Mouse (Mus musculus) ES-E14 (cell line): ENCODE data around the gene Aars2. TPM values are rescaled to one million over a fixed set of nuclear protein-coding genes. Genes with fewer than 3 reads are reported as not detected.

Experiments used
- DNase-seq: peaks from one replicate; pipeline ENCODE4 v3.0.0-alpha.2; 2013; ENCODE audit warnings: low read depth, low spot score
- H3K27ac ChIP-seq: 2 replicates; pipeline ENCODE4 v1.5.1; 2012; ENCODE audit warnings: low read depth, mild to moderate bottlenecking, low read length, moderate library complexity, mixed read lengths; ENCODE audit not compliant: poor library complexity, insufficient read depth, severe bottlenecking
- H3K36me3 ChIP-seq: 2 replicates; pipeline ENCODE4 v1.6.1; 2012; ENCODE audit warnings: mild to moderate bottlenecking, low read length, moderate library complexity, mixed read lengths; ENCODE audit not compliant: control insufficient read depth, poor library complexity, insufficient read depth, severe bottlenecking
- H3K4me1 ChIP-seq, 2 experiments: fragments of 150-350 bp in 1 of 2; sonication (generic) in 1 of 2; 2 replicates each; pipeline ENCODE4 v1.6.1; 2012; ENCODE audit warnings: low read length in 2 of 2, mild to moderate bottlenecking in 1 of 2, mixed read lengths in 1 of 2; ENCODE audit not compliant: control insufficient read depth in 2 of 2, insufficient read depth in 2 of 2, poor library complexity in 1 of 2
- H3K4me3 ChIP-seq, 2 experiments: fragments of 150-350 bp in 1 of 2; sonication (generic) in 1 of 2; 2 replicates each; pipeline ENCODE4 v1.5.1; 2012; ENCODE audit warnings: low read length in 2 of 2, low read depth in 1 of 2, mild to moderate bottlenecking in 1 of 2, mixed read lengths in 1 of 2; ENCODE audit not compliant: insufficient read depth in 1 of 2, poor library complexity in 1 of 2, severe bottlenecking in 1 of 2
- H3K9ac ChIP-seq: 2 replicates; pipeline ENCODE4 v1.6.1; 2012; ENCODE audit warnings: low read depth, mild to moderate bottlenecking, low read length, mixed read lengths; ENCODE audit not compliant: poor library complexity, insufficient read depth, severe bottlenecking
- H3K9me3 ChIP-seq: fragments of 150-350 bp; sonication (generic); 2 replicates; pipeline ENCODE4 v1.6.1; 2012; ENCODE audit warnings: low read depth, mild to moderate bottlenecking, low read length; ENCODE audit not compliant: control insufficient read depth, insufficient read depth
- CHD2 ChIP-seq: IDR thresholded peaks from 2 replicates; pipeline ENCODE4 v1.6.1; 2014; ENCODE audit warnings: mild to moderate bottlenecking, low read depth, low read length, inconsistent platforms
- HCFC1 ChIP-seq: IDR thresholded peaks from 2 replicates; pipeline ENCODE4 v1.6.1; 2012; ENCODE audit warnings: low read length, inconsistent platforms, borderline replicate concordance; ENCODE audit not compliant: insufficient read depth
- MAFK ChIP-seq: IDR thresholded peaks from 2 replicates; pipeline ENCODE4 v1.6.1; 2014; ENCODE audit warnings: mild to moderate bottlenecking, low read depth, low read length, inconsistent platforms; ENCODE audit not compliant: insufficient read depth
- ZC3H11A ChIP-seq: IDR thresholded peaks from 2 replicates; pipeline ENCODE4 v1.6.1; 2012; ENCODE audit warnings: low read depth, mild to moderate bottlenecking, inconsistent platforms, low read length, borderline replicate concordance
- ZNF384 ChIP-seq: IDR thresholded peaks from 2 replicates; pipeline ENCODE4 v1.6.1; 2012; ENCODE audit warnings: low read depth, low read length, inconsistent platforms
- in situ Hi-C, 2 experiments: fragments of 600-800 bp; cut with MboI; formaldehyde crosslinking; loops; one replicate each; pipeline ENCODE4 v1.15.1; 2025; ENCODE audit warnings: low sequenced_read_pairs in 2 of 2, inconsistent platforms in 1 of 2; ENCODE audit not compliant: unreplicated experiment in 2 of 2
- total RNA-seq: library from RNA; depleted of rRNA; stranded (reverse); fragments of 300-350 nt; gene quantifications from 2 replicates; pipeline ENCODE4 v1.2.3, GENCODE M21; 2012

Gene Aars2
- total RNA-seq, 1 experiment = 36.6 TPM

DNA sequence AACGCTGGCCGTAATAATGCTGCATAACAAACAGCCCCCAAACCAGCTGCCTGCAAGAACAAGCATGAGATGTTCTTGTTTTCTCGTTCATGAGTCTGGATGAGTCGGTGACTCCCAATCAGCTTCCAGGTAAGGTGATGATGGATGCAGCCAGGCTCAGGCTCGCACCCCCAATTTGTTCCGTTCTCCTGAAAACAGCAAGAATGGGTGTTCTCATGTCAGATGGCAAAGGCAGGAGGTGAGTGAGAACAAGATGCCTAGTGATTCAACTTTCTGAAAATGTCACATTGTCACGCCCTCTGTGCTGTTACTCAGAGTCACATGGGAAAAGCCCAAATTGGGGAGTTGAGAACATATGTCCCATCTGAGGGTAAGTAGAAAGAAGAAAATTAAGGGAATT, 21.1 kb upstream of the Aars2 start:
- Histone ChIP-seq H3K27ac (no peak overlapping the region), H3K4me3 (no peak overlapping the region), H3K4me1 (no peaks in the 10 kb centered on the region), H3K9ac (no peak overlapping the region), H3K9me3 (no peaks in the 10 kb centered on the region), H3K36me3 (no peaks in the 10 kb centered on the region)
- no peak for DNase-seq
- in situ Hi-C loops = no loop called here
- no peak for TF ChIP-seq ZNF384
- no peak for TF ChIP-seq HCFC1
- TF ChIP-seq MAFK = no peak
- TF ChIP-seq ZC3H11A = no peak
- TF ChIP-seq CHD2 = no peak

DNA sequence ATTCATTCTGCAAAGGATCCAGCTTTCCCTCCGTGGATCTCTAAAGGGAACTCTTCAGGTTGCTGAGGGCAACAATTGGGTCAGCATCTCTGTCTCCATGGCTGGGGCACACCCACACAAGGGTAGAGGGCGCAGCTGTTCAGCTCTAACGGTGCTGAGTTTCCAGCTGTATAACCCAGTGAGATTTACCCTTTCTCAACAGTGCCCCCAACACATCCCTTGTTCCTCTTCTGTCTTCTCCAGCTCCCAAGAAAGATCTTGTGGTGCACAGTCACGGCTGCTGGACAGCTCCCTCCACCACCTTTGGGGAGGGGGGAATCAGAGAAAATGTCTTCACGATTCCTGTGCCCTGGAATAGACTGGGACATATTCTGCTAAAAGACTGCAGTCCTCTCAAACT, 19.4 kb upstream of the Aars2 start:
- Histone ChIP-seq H3K9me3 (no peaks in the 10 kb centered on the region), H3K4me1 (no peaks in the 10 kb centered on the region), H3K4me3 (no peak overlapping the region), H3K36me3 (no peaks in the 10 kb centered on the region), H3K9ac (no peak overlapping the region), H3K27ac (no peak overlapping the region)
- in situ Hi-C loops = no loop called here
- no peak for TF ChIP-seq ZNF384
- TF ChIP-seq CHD2 = no peak
- no peak for TF ChIP-seq HCFC1
- no peak for TF ChIP-seq ZC3H11A
- TF ChIP-seq MAFK = no peak
- no peak for DNase-seq

DNA sequence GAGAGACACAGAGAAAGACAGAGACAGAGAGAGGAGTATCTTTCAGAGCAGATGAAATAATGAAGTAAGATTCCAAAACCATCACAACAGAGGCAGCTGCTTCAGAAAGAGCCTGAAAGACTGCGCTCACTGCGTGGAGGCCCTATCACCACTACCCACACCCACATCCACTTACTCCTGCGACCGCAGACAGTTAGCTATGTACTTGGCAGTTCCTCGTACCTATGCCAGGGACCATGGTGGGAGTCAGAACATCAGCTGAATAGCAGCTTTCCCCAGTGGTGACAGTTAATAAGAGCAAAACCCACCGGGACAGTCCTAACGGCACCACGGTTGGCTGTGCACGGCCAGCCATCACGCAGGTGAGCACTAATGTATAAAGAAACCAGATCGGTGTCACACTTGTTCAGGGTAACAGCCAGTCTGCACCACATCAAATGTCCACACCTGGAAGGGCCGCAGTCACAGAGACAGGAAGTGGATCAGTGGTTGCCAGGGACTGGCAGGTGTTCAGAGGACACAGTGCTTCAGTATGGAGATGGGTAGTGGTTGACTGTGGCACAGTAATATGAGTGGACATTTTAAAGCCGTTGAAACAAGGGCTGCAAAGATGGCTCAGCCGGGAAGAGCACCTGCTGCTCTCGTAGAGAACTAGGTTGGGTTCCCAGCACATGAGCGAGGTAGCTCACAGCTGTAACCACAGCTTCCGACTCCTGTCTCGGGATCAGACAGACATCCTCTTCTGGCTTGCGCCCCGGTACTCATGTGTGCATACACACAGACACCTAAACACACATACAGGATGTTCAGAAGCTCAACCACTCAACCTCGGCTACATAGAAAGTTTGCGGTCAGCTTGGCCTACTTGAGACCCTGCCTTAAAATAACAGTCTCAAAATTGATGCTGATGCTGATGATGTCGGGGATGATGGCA, 18.1 kb upstream of the Aars2 start:
- H3K36me3 ChIP-seq = no peaks in the 10 kb centered on the region
- H3K4me3 ChIP-seq = no peak overlapping the region
- H3K27ac ChIP-seq = no peak overlapping the region
- no peak for DNase-seq
- TF ChIP-seq ZC3H11A (no peak), MAFK (no peak), CHD2 (no peak), HCFC1 (no peak), ZNF384 (no peak)
- H3K9me3 ChIP-seq = no peaks in the 10 kb centered on the region
- in situ Hi-C loops = no loop called here
- H3K9ac ChIP-seq = no peak overlapping the region
- H3K4me1 ChIP-seq = no peaks in the 10 kb centered on the region

DNA sequence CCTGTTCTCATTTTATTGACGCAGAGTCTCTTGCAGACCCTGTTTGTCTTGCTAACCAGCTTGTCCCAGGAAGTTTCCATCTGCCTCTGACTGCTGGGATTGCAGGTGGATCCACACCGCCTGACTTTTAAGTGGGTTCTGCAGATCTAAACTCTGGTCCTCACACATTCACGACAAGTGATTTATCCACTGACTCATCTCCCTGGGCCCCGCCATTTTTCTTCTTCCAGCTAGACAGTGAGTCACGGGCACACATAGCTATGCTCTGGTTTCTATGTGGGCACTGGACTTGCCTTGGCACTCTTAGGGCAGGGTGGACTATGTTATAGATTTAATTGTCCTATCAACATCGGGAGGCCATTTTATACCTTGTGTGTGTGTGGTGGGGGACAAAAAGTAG, 16.9 kb upstream of the Aars2 start:
- no peak for DNase-seq
- Histone ChIP-seq H3K4me1 (no peaks in the 10 kb centered on the region), H3K9me3 (no peaks in the 10 kb centered on the region), H3K36me3 (no peaks in the 10 kb centered on the region; the same call in 1 of the 2 replicates), H3K9ac (no peak overlapping the region), H3K4me3 (no peak overlapping the region), H3K27ac (no peak overlapping the region)
- in situ Hi-C loops = no loop called here
- no peak for TF ChIP-seq HCFC1
- no peak for TF ChIP-seq ZNF384
- no peak for TF ChIP-seq CHD2
- no peak for TF ChIP-seq ZC3H11A

DNA sequence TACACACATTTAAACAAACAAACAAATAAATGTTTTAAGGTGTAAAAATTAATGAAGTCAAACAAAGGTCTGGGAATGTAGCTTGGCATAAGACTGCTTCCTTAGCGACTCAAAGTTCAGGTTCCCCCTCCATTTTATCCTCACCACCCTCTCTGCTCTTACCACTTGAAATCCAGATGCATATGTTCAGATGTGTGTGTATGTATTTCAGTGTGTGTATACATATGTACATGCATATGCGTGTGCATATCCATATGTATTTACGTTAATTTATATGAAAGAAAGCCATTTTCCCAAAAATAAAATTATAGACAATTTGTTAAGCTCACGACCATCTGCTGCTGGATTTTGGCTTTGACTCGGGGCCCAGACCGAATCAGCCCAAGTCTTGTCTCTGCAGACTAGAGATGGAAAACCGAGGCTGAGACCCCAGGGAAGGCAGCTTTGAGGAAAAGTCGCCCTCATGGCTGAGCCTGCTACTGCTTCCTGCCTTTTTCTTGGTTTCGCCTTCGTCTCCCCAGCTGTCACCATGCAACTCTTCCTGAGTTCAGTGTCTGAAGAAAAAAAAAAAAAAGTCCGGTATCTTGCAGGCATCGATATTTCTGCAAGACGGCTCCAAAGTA, 16.0 kb upstream of the Aars2 start:
- no peak overlapping the region for H3K4me3 ChIP-seq
- DNase-seq = no peak
- H3K36me3 ChIP-seq = no peaks in the 10 kb centered on the region; the same call in 1 of the 2 replicates
- no peak overlapping the region for H3K9ac ChIP-seq
- peaks cover 3 to 6% of the 10 kb centered on the region in 2 experiments; a peak in 2 of 4 replicates for H3K4me1 ChIP-seq
- in situ Hi-C loops = no loop called here
- H3K27ac ChIP-seq = no peak overlapping the region
- TF ChIP-seq CHD2 (no peak), HCFC1 (no peak), ZNF384 (no peak), MAFK (no peak)
- no peaks in the 10 kb centered on the region for H3K9me3 ChIP-seq
